Mouse (Mus musculus) heart, embryonic 14.5 days (tissue): Measurements from ENCODE around the gene Gm20547. TPM values are rescaled to one million over a fixed set of nuclear protein-coding genes. Genes with fewer than 3 reads are reported as not detected.

Experiments
- ATAC-seq: fragments of 200-750 bp; cut with Nextera tagmentation; 2 replicates; pipeline ENCODE4 v1.8.0; 2017; ENCODE audit warnings: low read depth, moderate TSS enrichment; ENCODE audit not compliant: insufficient number of reproducible peaks, insufficient read depth, low FRiP score
- H3K27ac ChIP-seq, 2 experiments: fragments of 200-500 bp in 1 of 2; fragments of 300-500 bp in 1 of 2; sonication (generic) in 1 of 2; replicated peaks in 1 of 2; 2 replicates each; pipeline ENCODE4 v1.5.1; 2012 to 2014; ENCODE audit warnings: low read depth in 2 of 2, low read length in 2 of 2, control low read depth in 1 of 2, mild to moderate bottlenecking in 1 of 2, mixed read lengths in 1 of 2; ENCODE audit not compliant: control insufficient read depth in 1 of 2, insufficient read depth in 1 of 2
- H3K27me3 ChIP-seq: fragments of 300-500 bp; sonication (generic); 2 replicates; pipeline ENCODE4 v1.6.1; 2014; ENCODE audit warnings: mild to moderate bottlenecking, low read length, control low read depth; ENCODE audit not compliant: control insufficient read depth, insufficient read depth
- H3K36me3 ChIP-seq: fragments of 300-500 bp; sonication (generic); 2 replicates; pipeline ENCODE4 v1.6.1; 2014; ENCODE audit warnings: mild to moderate bottlenecking, control low read depth, low read length, mixed read lengths; ENCODE audit not compliant: control insufficient read depth, insufficient read depth
- H3K4me1 ChIP-seq, 2 experiments: fragments of 200-500 bp in 1 of 2; fragments of 300-500 bp in 1 of 2; sonication (generic) in 1 of 2; 2 replicates each; pipeline ENCODE4 v1.6.1; 2012 to 2014; ENCODE audit warnings: low read length in 2 of 2, control low read depth in 1 of 2, mixed read lengths in 1 of 2; ENCODE audit not compliant: control insufficient read depth in 2 of 2, insufficient read depth in 2 of 2
- H3K4me2 ChIP-seq: fragments of 300-500 bp; sonication (generic); 2 replicates; pipeline ENCODE4 v1.6.1; 2014; ENCODE audit warnings: mild to moderate bottlenecking, low read length
- H3K4me3 ChIP-seq, 2 experiments: fragments of 200-500 bp in 1 of 2; fragments of 300-500 bp in 1 of 2; sonication (generic) in 1 of 2; 2 replicates each; pipeline ENCODE4 v1.5.1; 2012 to 2014; ENCODE audit warnings: low read length in 2 of 2, mild to moderate bottlenecking in 2 of 2, control low read depth in 1 of 2, low read depth in 1 of 2, moderate library complexity in 1 of 2; ENCODE audit not compliant: control insufficient read depth in 1 of 2, insufficient read depth in 1 of 2
- H3K9ac ChIP-seq: fragments of 300-500 bp; sonication (generic); 2 replicates; pipeline ENCODE4 v1.6.1; 2014; ENCODE audit warnings: mild to moderate bottlenecking, low read length
- H3K9me3 ChIP-seq: fragments of 300-500 bp; sonication (generic); 2 replicates; pipeline ENCODE4 v1.6.1; 2016; ENCODE audit warnings: low read length, control low read depth; ENCODE audit not compliant: control insufficient read depth
- WGBS: fragments of 180-500 bp; shearing (Covaris S2); extraction: QIAGEN DNeasy Blood & Tissue Kit; methylation state at CpG from one replicate; pipeline ENCODE4 v1.1.7; 2014; 5-methylcytosine and 5-hydroxymethylcytosine counted together
- polyA plus RNA-seq: library from polyadenylated mRNA; unstranded; fragments of >200 nt; fragmentation: Nextera tagmentation; extraction: Ambion mirVana; gene quantifications from 2 replicates; pipeline ENCODE4 v1.2.1, GENCODE M21; 2014

Gm20547 gene
- polyA plus RNA-seq, 1 experiment from 2014 or later = not detected

DNA sequence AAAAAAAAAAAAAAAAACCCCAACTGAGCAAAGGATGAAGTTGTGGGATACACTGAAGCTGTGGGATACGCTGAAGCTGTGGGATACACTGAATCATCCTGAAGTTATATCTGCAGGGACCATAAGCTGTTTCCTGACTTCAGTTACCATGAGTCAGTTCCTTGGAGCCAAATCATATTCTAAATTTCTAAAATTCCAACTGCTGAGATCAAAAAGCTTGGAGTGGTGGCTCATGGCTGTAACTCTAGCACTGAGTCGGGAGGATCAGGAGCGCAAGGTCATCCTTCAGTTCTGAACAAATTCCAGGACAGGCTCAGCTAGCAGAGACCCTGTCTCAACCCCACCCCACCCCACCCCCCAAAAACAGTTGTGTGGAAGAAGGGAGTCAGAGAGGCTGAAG lies 3.8 kb upstream of the Gm20547 start:
- 0 out of 2 replicates have a peak overlapping the region, but pooled peaks have one; percentile 0 for H3K9ac ChIP-seq
- no peak for ATAC-seq
- peaks cover 0 to 3% of the 10 kb centered on the region in 2 experiments; a peak in 1 of 4 replicates for H3K4me1 ChIP-seq
- H3K27me3 ChIP-seq = no peaks in the 10 kb centered on the region
- H3K36me3 ChIP-seq = no peaks in the 10 kb centered on the region
- no peak overlapping the region for H3K27ac ChIP-seq
- no peak overlapping the region for H3K4me3 ChIP-seq
- 54% methylated on average over 3 of the region's 3 CpGs for WGBS
- no peaks in the 10 kb centered on the region for H3K9me3 ChIP-seq
- no peak overlapping the region for H3K4me2 ChIP-seq

DNA sequence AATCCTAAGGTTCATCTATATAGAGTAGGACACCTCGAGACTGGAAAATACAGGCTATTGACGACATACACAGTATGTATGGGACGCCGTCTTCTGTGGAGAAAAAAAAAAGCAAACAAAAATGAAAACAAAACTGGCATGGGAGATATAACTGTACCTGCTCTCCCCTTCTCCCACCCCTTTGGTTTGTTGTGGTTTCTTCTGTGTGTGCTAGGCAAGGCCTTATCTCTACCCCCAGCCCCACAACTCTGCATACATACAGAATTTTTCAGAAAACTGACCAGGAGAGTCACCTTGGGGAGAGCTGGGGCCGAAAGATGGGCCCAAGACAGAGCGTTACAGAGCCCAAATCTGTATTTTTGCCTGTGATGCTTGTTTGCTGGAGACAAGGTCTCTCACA lies 2.9 kb upstream of the Gm20547 start:
- no peak overlapping the region for H3K4me2 ChIP-seq
- H3K36me3 ChIP-seq = no peaks in the 10 kb centered on the region
- peaks cover 0 to 3% of the 10 kb centered on the region in 2 experiments; a peak in 1 of 4 replicates for H3K4me1 ChIP-seq
- H3K4me3 ChIP-seq = no peak overlapping the region
- no peak overlapping the region for H3K9ac ChIP-seq
- no peak for ATAC-seq
- no peak overlapping the region for H3K27ac ChIP-seq
- H3K9me3 ChIP-seq = no peaks in the 10 kb centered on the region
- H3K27me3 ChIP-seq = no peaks in the 10 kb centered on the region
- 85% methylated on average over 6 of the region's 6 CpGs for WGBS

DNA sequence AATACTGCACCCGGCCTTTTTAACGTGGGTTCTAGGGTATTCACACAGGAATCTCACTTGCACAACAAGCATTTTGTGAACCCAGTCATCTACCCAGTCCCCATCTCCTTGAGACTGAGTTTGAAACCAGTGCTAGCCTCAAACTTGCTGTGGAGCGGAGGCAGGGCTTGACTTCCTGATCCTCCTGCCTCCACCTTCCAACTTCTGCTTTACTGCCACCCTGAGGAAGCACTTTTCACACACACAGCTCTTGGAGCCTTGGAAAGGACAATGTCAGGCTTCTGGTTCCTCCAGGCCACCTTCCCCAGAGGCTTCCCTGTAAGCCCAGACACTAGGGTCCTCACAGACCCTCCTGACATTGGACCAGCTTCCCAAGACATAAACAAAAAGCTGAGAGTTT lies 1.5 kb upstream of the Gm20547 start:
- H3K27ac ChIP-seq = no peak overlapping the region
- no peak overlapping the region for H3K9ac ChIP-seq
- no peak overlapping the region for H3K4me3 ChIP-seq
- no peak overlapping the region for H3K4me2 ChIP-seq
- no peak for ATAC-seq
- no peaks in the 10 kb centered on the region for H3K27me3 ChIP-seq
- 66% methylated on average over 3 of the region's 3 CpGs for WGBS
- H3K4me1 ChIP-seq = peaks cover 3 to 5% of the 10 kb centered on the region in 2 experiments; a peak in 2 of 4 replicates
- no peaks in the 10 kb centered on the region for H3K9me3 ChIP-seq
- H3K36me3 ChIP-seq = no peaks in the 10 kb centered on the region

DNA sequence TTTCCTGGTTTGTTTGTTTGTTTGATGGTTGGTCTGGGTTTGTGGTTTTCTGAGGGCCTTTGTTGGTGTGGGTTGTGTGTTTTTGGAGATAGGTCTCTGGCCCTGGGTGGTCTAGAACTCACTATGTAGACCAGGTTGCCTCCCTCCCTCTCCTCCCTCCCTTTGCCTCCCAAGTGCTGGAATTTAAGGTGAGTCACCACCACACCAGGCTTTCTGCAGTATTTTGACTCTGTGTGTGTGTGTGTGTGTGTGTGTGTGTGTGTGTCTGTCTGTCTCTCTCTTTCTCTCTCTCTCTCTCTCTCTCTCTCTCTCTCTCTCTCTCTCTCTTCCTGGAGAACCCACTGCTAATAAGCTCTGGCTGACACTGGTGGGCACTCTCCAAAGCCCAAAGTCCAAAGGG lies 676 bp downstream of the Gm20547 start:
- Histone ChIP-seq H3K9ac (no peak overlapping the region), H3K36me3 (no peaks in the 10 kb centered on the region), H3K27ac (no peak overlapping the region), H3K27me3 (no peaks in the 10 kb centered on the region), H3K4me3 (no peak overlapping the region), H3K9me3 (no peaks in the 10 kb centered on the region), H3K4me1 (peaks cover 3 to 5% of the 10 kb centered on the region in 2 experiments; a peak in 2 of 4 replicates), H3K4me2 (no peak overlapping the region)
- no peak for ATAC-seq

DNA sequence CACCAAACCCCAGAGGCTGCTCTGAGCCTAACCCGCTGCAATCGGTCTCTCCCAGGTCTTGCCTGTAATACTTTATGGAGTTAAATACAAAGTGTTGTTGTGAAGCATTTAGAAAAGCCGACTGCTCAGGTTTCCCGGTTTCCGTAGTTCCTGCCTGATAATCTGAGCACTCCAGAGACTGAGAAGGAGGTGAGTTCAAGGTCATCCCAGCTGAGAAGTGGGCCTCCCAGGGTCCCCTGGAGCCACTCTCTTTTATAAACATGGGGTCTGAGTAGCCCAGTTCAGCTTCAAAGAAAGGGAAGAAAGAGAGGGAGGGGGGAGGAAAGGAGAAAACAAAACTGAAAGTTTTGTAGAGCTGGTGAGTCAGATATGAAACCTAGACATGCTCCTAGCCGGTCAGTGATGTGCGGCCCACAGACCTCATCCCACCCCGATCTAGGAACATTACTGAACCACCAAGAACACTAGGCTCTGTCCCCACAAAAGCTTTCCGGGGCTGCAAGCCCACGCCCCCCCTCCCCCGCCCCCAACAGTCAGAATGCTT lies 2.4 kb downstream of the Gm20547 start, which contains the start of gene Zbtb12:
TSS of gene Zbtb12 (plus strand) at position 148 of the 544 bp plus-strand sequence.
- ATAC-seq = no peak
- H3K9ac ChIP-seq = no peak within 1 kb of the TSS
- no peak within 1 kb of the TSS for H3K27ac ChIP-seq
- no peaks in the 10 kb centered on the region for H3K9me3 ChIP-seq
- no peak within 1 kb of the TSS for H3K4me2 ChIP-seq
- H3K4me3 ChIP-seq = no peak within 1 kb of the TSS
- WGBS = 59% methylated on average over 11 of the region's 11 CpGs
- peaks cover 3 to 5% of the 10 kb centered on the region in 2 experiments; a peak in 2 of 4 replicates for H3K4me1 ChIP-seq
- H3K27me3 ChIP-seq = no peaks in the 10 kb centered on the region
- H3K36me3 ChIP-seq = no peaks in the 10 kb centered on the region

DNA sequence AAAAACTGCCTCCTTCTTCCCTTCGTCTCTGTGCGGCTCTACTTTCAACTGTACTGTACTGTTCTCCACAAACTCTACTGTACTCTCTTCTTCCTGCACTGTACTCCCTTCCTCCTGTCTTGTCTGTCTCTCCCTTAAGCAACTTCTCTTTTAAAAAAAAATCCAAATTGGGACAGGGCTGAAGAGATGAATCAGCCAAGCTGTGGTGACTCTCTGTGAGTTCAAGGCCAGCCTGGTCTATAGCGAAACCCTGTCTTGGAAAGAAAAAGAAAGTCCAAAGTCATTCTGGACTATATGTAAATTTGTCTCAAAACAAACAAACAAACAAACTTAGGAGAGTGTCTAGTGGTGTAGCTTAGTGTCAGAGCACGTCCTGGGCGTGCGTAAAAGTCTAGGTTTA lies 7.5 kb downstream of the Gm20547 start:
- no peaks in the 10 kb centered on the region for H3K27me3 ChIP-seq
- WGBS = 87% methylated on average over 6 of the region's 6 CpGs
- H3K4me3 ChIP-seq = no peak overlapping the region
- no peaks in the 10 kb centered on the region for H3K9me3 ChIP-seq
- H3K9ac ChIP-seq = no peak overlapping the region
- ATAC-seq = no peak
- H3K4me2 ChIP-seq = no peak overlapping the region
- H3K27ac ChIP-seq = no peak overlapping the region
- H3K36me3 ChIP-seq = no peaks in the 10 kb centered on the region
- H3K4me1 ChIP-seq = peaks cover 0 to 2% of the 10 kb centered on the region in 2 experiments; a peak in 2 of 4 replicates

DNA sequence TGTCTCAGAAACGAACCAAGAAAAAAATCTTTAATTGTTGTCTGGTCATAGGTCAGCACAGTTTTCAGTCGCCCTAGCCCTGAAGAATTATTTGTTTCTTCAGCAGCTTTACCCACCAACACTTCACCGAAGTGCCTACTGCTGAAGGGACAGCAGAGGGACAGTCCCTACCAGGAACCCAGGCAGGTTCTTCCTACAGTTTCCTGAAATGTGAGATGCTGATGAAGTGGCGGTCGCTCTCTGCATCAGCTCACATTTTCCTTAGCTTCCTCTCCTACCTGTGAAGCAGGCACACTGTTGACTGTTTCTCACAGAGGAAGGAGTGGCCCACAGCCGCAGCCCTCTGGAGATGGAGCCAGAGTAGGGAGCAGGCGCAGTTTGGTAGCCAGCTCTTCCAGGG lies 15.9 kb downstream of the Gm20547 start:
- Histone ChIP-seq H3K36me3 (no peaks in the 10 kb centered on the region), H3K27me3 (peaks cover 10% of the 10 kb centered on the region; the same call in 1 of the 2 replicates), H3K9me3 (no peaks in the 10 kb centered on the region), H3K4me2 (no peak overlapping the region), H3K9ac (no peak overlapping the region), H3K4me3 (no peak overlapping the region), H3K4me1 (no peaks in the 10 kb centered on the region), H3K27ac (no peak overlapping the region)
- ATAC-seq = no peak
- 56% methylated on average over 7 of the region's 7 CpGs for WGBS
